Mouse (Mus musculus) layer of hippocampus, adult 2 months (tissue): ENCODE results near the gene Tmem214. TPM values are rescaled to one million over a fixed set of nuclear protein-coding genes. Genes with fewer than 3 reads are reported as not detected.

ENCODE experiments used
- DNase-seq, 2 experiments: peaks; one replicate each; pipeline ENCODE4 v3.0.0; 2022; ENCODE audit warnings: low spot score in 2 of 2
- H3K27ac ChIP-seq: fragments of 200-600 bp; 2 replicates; pipeline ENCODE4 v1.8.1; 2022
- H3K4me3 ChIP-seq: fragments of 200-600 bp; 2 replicates; pipeline ENCODE4 v1.8.1; 2022; ENCODE audit warnings: mild to moderate bottlenecking
- CTCF ChIP-seq: fragments of 200-600 bp; conservative IDR thresholded peaks from 2 replicates; pipeline ENCODE4 v1.8.1; 2022; ENCODE audit warnings: antibody characterized with exemption, mild to moderate bottlenecking, moderate library complexity
- total RNA-seq, 2 experiments: library from RNA; stranded (reverse); gene quantifications; 2 replicates each; pipeline ENCODE4 v1.2.3; 2021

The Tmem214 gene
- total RNA-seq, 2 experiments from 2014 or later, result 60.8 to 63.2 TPM

DNA sequence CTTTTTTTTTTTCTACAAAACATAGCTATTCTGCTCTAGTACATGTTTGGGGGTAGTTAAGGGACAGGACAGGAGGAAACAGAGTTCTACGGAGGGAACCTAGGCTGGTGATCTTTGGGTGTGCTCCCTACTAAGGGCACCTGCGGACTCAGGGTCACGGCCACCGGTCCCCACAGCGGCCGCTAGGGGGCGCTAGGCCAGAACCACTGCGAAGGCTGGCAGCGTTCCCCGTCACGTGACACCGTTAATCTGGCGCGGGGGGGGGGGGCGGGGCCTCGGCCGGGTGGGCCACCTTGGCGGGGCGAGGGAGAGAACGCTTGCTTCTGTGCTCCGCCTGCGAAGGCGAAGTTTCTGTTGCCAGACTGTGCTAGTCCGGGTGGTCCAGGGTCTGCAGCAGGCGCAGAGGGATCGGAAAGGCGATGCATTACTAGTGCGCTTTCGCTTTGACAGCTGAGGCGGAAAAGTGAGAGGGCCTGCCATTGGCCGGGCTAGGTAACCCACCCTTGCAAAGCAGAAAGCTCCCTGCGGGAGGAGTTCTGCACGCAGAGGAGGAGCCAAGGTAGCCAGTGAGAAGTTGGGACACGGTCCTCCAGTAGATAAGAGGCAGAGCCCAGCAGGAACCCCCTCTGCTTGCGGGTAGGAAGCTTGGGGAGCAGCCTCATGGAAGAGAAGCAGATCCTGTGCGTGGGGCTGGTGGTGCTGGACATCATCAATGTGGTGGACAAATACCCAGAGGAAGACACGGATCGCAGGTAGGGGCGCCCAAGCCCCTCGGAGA lies 53.6 kb downstream of the Tmem214 start, which contains the start of gene Khk:
Gene Khk (plus strand): TSS at position 176 of the 778 bp plus-strand sequence.
- DNase-seq, result peak; percentile 73 to 92
- Histone ChIP-seq H3K27ac (peak within 1 kb of the TSS; percentile 85), H3K4me3 (peak within 1 kb of the TSS; percentile 88)
- TF ChIP-seq CTCF, result peak; percentile 87

DNA sequence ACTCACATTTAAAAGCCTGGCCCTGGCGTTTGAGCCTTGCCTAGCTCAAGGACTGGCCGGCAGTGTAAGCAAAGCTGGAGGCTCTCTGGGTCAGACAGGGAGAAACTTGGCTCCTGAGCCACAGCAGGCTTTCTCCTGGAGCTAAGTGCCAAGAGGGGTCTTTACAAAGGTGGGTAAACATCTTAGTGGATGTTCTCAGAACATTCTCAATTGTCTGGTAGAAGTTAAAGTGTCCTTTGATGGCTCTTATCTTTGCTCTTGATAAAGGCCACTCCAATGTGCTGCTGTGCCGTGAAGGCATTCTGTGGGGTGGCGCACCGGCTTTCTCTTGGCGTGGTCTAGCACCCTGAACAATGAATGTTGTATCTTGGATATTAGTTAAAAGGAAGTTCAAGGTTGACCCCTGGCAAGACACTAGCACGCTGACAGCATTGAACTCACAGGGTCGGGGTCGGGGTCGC lies 54.8 kb downstream of the Tmem214 start:
- H3K4me3 ChIP-seq, result peak overlapping the region; percentile 88; the same call in 1 of the 2 replicates
- no peak for TF ChIP-seq CTCF
- no peak overlapping the region for H3K27ac ChIP-seq
- DNase-seq, result no peak

DNA sequence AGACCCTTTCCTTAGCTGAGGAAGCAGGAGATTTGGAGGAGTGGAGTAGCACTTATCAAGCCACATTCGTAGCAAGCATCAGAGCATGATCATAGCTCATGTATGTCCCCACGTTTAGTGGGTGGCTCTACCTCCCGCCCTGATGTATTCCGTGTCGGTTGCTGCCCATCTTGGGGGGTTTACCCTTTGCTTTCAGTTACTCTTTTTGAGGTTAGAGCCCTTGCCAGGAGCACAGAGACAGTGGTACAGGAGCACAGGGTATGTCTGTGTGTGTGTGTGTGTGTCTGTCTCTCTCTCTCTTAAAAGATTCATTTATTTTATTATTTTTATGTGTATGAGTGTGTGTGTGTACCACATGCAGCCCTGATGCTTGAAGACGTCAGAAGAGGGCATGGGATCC lies 55.3 kb downstream of the Tmem214 start:
- no peak for DNase-seq
- no peak overlapping the region for H3K27ac ChIP-seq
- no peak for TF ChIP-seq CTCF
- no peak overlapping the region for H3K4me3 ChIP-seq

DNA sequence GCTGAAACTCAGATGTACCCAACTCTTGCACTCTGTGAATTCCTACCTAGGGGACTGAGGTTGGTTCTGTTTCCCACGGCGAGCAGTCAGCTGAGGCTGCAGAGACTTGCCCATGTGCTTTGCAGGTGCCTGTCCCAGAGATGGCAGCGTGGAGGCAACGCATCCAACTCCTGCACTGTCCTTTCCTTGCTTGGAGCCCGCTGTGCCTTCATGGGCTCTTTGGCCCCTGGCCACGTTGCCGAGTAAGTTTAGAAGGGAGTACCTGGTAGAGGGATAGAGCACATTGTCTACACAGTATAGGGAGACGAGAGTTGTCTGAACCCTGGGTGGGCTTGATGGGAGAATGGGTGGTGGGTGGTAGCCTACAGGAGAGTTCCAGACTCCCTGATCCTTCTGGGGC lies 56.8 kb downstream of the Tmem214 start:
- no peak for TF ChIP-seq CTCF
- no peak overlapping the region for H3K4me3 ChIP-seq
- DNase-seq, result no peak
- H3K27ac ChIP-seq, result no peak overlapping the region

DNA sequence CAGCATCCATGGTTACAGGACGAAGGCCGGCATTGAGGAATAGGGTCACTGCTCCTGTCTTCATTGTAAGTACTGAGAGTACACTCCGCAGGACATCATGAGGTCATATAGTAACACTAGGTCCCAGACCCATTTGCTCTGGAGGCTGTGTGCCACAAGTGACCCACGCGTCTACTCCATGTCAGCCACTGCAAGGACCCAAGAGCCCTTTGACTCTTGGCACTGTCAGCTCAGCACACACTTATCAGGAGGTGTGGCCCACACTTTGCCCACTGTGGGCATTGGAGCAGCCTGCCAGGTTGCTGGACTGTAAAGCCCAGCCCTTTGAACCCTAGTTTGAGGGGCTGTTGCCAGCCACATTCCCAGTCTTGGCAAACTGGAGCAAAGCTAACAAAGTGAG lies 57.4 kb downstream of the Tmem214 start:
- Histone ChIP-seq H3K27ac (no peak overlapping the region), H3K4me3 (no peak overlapping the region)
- TF ChIP-seq CTCF, result no peak
- no peak for DNase-seq

DNA sequence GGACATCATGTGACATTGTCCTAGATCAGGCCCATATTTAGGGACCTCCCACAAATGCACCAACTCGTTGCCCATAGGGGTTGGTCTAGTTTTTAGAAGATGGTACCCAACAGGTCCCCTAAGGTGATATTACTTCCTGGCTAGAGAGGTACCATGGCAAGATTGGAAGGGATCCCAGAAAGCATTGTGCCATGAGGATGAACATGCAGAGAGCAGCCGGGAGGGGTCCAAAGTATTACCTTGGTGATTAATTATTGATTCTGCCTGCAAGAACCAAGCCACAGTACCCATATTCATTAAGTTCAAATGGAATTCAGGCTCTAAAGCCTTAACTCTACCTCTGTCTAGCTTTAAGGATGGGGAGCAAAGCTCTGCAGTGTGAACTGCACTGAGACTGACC lies 58.3 kb downstream of the Tmem214 start:
- no peak overlapping the region for H3K4me3 ChIP-seq
- no peak for TF ChIP-seq CTCF
- DNase-seq, result no peak
- H3K27ac ChIP-seq, result no peak overlapping the region

DNA sequence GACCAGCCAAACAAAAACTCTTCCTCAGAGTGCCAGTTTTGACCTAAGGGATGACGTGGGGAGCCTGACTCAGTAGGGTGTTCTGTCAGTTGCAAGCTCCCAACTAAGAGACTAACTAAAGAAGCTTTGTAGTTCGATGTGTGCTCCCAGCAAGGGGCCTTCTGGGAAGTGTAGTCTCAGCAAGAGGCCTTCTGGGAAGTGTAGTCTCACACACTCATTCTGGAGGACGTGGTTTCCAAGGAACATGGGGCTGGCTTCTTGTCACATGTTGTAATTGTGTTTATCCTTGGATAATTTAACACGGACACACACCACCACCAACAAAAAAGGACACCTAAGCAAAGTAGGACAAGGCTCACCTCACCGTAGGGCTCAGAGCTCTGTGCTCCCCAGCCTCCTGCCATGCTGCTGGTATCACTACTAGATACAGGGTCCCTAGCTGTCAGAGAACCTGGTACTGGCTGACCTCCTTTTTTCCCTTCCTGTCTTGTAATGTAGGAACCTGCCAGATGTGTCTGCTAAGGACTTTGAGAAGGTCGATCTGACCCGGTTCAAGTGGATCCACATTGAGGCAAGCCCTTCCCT lies 60.2 kb downstream of the Tmem214 start:
- peak overlapping the region; percentile 74 for H3K27ac ChIP-seq
- H3K4me3 ChIP-seq, result no peak overlapping the region; the same call in 1 of the 2 replicates
- no peak for TF ChIP-seq CTCF
- DNase-seq, result peak; percentile 58 to 78

Other genes starting within 250 kb of the Tmem214 start
- gene Slc35f6, start 220.1 kb upstream of the Tmem214 start, total RNA-seq, result 10 to 100 TPM; 39.2 to 39.9 TPM
- 1 to 10 TPM; 3.7 to 7.1 TPM for gene Cenpa, start 201.2 kb upstream of the Tmem214 start, total RNA-seq
- 10 to 100 TPM; 30.1 to 30.7 TPM for gene Dpysl5, start 156.4 kb upstream of the Tmem214 start, total RNA-seq
- 100 to 1,000 TPM; 231 to 237 TPM for gene Mapre3, start 53.4 kb upstream of the Tmem214 start, total RNA-seq
- 10 to 100 TPM; 12.2 to 15.5 TPM for gene Agbl5, start 20.7 kb downstream of the Tmem214 start, total RNA-seq
- 10 to 100 TPM; 91.5 to 93.8 TPM for gene Ost4, start 39.8 kb downstream of the Tmem214 start, total RNA-seq
- gene Emilin1, start 45.4 kb downstream of the Tmem214 start, total RNA-seq, result 1 to 10 TPM; 2.0 TPM
- 10 to 100 TPM; 17.0 to 17.7 TPM for gene Khk, start 53.4 kb downstream of the Tmem214 start, total RNA-seq
- 10 to 100 TPM; 15.5 to 16.7 TPM for gene Cgref1, start 77.6 kb downstream of the Tmem214 start, total RNA-seq
- 100 to 1,000 TPM; 132 to 145 TPM for gene Preb, start 92.3 kb downstream of the Tmem214 start, total RNA-seq
- under 1 TPM; 0.10 to 0.20 TPM for gene Tcf23, start 100.7 kb downstream of the Tmem214 start, total RNA-seq
- 10 to 100 TPM; 73.4 to 78.8 TPM for gene Atraid, start 180.3 kb downstream of the Tmem214 start, total RNA-seq
- gene Slc5a6, start 180.9 kb downstream of the Tmem214 start, total RNA-seq, result 10 to 100 TPM; 15.0 to 16.1 TPM
- 10 to 100 TPM; 17.1 to 21.6 TPM for gene Cad, start 186.8 kb downstream of the Tmem214 start, total RNA-seq
- gene Dnajc5g, start 238.3 kb downstream of the Tmem214 start, total RNA-seq, result not detected
- 10 to 100 TPM; 89.6 to 92.2 TPM for gene Slc30a3, start 240.2 kb downstream of the Tmem214 start, total RNA-seq
- not detected for gene Trim54, start 248.7 kb downstream of the Tmem214 start, total RNA-seq